Mouse (Mus musculus) limb, embryonic 13.5 days (tissue): ENCODE data around the gene Dhx36. TPM values are rescaled to one million over a fixed set of nuclear protein-coding genes. Genes with fewer than 3 reads are reported as not detected.

ENCODE experiments used
- polyA plus RNA-seq: library from polyadenylated mRNA; unstranded; fragments of >200 nt; fragmentation: Nextera tagmentation; extraction: Ambion mirVana; gene quantifications from 2 replicates; pipeline ENCODE4 v1.2.1, GENCODE M21; 2015

Dhx36 gene
- polyA plus RNA-seq, 1 experiment from 2014 or later, result 35.5 TPM

Other genes with a start within 250 kb of the Dhx36 start
- gene Arhgef26, start 168.7 kb downstream of the Dhx36 start, polyA plus RNA-seq, result 9.6 and 10.5 TPM in 2 replicates
- gene Gpr149, start 98.1 kb upstream of the Dhx36 start, polyA plus RNA-seq, result 0.22 and 0.23 TPM in 2 replicates